Mouse (Mus musculus) spleen, embryonic (tissue): ENCODE results near the gene Rrad.

Source experiments
- CTCF ChIA-PET: fragments of 350-600 bp; sonication (Branson Sonifier 250); formaldehyde crosslinking; loops from one replicate; lab custom pipeline; 2022; lab: Charles Lee

Gene Rrad

GRCm38 (mm10) chr8:104630981-104631663, at the start of gene Rrad:
TSS of gene Rrad (minus strand) at chr8:104631327.
- CTCF ChIA-PET = interaction anchor here (0.7 kb wide), 1 partner anchor 720 kb away, joined by 5 read pairs; no protein-coding TSS in a partner anchor

- CTCF ChIA-PET = no interaction called here
Measured at GRCm38 (mm10) chr8:104655614-104656013, 24.5 kb upstream of the Rrad start.

GRCm38 (mm10) chr8:104654984-104655383, 23.9 kb upstream of the Rrad start:
- CTCF ChIA-PET = no interaction called here

DNA sequence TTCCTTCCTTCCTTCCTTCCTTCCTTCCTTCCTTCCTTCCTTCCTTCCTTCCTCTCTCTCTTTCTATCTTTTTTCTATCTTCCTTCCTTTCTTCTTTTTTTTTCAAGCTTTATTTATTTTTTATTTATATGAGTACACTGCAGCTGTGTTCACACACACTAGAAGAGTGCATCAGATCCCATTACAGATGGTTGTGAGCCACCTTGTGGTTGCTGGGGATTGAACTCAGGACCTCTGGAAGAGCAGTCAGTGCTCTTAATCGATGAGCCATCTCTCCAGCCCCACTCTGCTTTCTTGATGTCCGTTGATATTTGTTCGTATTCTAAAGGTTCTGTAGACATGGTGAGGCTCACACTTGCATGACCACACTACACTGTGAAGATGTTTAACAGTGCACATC, 13.1 kb upstream of the Rrad start:
- CTCF ChIA-PET = interaction anchor here (0.6 kb wide), 1 partner anchor 396 kb away, joined by 3 read pairs; the partner anchor contains the start of gene Tk2

- CTCF ChIA-PET = no interaction called here
Measured at GRCm38 (mm10) chr8:104642324-104642654, 11.2 kb upstream of the Rrad start.

DNA sequence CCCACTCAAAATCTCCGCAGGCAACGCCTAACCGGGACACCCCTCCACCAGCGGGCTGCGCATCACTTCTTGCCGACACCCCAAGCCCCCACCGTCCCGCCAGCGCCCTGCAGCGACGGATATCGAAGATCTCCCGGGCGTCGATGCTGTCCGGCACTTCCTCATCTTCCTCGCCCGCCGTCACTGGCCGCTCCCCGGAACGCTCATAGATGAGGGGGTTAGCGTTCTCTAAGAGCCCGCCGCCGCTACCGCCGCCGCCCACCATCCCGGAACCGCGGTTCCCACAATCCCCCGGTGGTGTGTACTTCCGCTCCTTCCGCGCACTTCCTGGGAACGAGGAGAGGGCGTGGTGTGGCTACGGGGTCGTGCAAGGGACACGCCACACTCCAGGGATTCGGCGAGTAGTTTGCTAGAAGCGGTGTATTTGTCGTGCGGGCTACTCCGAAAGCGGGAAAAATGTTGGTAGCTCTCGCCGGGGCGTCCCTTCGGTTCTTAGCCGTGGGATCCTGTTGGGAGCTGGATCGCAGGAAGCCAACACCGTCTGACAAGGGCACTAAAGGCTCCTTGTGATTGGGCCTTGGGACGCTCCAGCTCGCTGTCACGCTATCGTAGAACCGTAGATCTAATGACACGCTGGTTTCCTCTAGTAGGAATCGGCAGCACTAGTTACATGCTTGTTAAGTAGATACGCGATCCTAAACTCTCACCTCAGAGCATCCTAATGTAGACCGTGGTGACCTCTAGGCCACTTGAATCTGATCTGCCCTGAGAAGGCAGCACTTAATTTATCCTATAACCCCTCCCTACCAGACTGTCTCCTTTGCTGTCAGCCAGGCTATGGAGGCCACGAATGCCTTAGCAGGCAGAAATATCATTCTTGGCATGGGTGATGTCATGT, 10.5 kb upstream of the Rrad start, which contains the start of gene Ciao2b:
TSS of gene Ciao2b (minus strand) at position 540 of the 898 bp plus-strand sequence.
- CTCF ChIA-PET = interaction anchor here (0.6 kb wide), 1 partner anchor 121 kb away, joined by 10 read pairs; no protein-coding TSS in a partner anchor

DNA sequence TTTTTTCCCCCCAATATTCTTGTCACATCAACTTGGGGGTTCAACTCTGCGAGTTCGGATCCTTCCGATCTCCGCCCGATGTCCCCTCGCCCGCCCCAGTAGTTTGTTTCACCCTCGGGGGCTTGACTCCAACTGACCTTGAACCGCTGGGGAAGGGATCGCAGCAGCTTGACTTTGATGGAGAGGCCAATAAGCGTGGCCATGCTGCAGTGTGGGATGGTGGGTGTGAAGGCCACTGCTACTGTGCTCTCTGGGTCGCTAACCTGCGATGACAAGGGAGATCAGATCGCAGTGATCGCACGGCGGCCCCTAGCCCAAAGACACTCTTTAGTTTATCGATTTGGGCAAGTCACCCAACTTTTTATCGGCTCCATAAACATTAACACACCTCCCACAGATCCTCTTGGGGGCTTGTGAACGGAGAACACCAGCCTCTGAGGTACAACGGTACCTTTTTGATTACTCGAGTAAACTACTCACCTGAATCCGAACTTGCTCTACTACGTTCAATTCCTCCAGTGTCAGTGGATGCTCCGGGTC, 9.8 kb upstream of the Rrad start:
- CTCF ChIA-PET = interaction anchor here (0.6 kb wide), 1 partner anchor 120 kb away, joined by 10 read pairs; no protein-coding TSS in a partner anchor

GRCm38 (mm10) chr8:104640241-104640640, 9.1 kb upstream of the Rrad start:
- CTCF ChIA-PET = no interaction called here

DNA sequence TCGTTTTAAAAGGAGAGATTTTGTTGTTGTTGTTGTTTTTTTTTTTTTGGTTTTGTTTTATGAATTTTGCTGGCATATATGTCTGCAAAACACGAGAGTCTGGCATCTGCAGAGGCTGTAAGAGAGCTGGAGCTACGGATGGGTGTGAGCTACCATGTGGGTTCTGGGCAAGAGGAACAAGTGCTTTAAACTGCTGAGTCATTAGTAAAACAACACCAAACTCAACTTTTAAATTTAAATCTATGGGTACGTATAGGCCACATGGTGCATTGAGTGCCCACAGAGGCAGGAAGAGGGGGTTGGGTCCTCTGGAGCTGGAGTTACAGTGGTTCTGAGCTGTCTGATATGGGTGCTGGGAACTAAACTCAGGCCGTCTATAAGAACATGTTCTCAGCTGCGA, 6.9 kb upstream of the Rrad start:
- CTCF ChIA-PET = no interaction called here

DNA sequence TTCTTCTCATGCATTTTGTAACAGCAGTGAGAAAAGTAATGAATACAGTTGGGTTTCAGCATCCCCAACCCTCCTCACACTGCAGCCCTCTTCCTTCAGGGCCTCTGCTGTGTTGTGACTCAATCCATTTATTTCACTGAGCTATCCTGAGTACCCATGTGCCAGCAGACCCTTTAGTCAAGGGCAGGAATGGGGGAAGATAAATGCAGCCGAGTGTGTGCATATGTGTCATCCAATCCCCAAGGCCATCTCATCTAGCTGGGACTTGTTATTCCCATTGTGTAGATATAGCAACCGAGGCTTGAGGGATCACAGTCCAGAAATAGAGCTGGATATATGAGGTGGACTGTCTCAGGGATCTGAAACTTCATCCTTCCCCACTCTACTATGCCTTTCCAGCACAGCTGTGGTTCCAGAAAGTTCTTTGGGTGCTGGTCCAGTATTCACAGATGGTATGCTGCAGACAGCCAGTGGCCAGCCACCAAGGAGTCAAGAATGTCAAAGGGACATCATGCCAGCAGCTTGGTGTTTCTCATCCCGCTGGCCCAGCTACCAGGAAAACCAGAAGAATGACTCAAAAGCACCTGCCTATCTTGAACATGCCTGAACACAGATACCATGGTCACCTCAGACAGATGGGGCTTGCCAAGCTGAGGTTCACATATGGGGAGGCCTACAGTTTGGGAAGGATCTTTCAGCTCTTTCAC, 4.0 kb upstream of the Rrad start:
- CTCF ChIA-PET = interaction anchor here (0.6 kb wide), 1 partner anchor 8 kb away, joined by 4 read pairs; no protein-coding TSS in a partner anchor

- CTCF ChIA-PET = interaction anchor here (0.7 kb wide), 1 partner anchor 629 kb away, joined by 4 read pairs; no protein-coding TSS in a partner anchor
Measured at GRCm38 (mm10) chr8:104633156-104633744, 2.1 kb upstream of the Rrad start.

DNA sequence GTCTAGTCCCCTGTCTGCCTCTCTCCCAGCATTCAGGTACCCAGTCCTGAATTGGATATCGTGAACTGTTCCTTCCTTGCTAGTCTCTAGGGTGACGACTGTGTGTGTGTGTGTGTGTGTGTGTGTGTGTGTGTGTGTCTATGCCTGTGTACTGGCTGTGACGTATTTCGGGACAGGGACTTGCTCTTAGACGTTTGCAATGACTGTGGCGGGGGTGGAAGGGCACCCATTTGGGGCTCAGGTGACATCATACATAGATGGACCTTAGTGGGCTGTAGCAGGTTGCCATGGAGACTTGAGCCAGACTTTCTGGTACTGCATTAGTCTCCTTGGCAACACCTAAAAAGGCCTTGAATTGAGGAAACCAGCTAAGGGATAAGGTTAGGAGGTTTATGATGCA, 1.4 kb upstream of the Rrad start:
- CTCF ChIA-PET = interaction anchor here (0.7 kb wide), 1 partner anchor 630 kb away, joined by 4 read pairs; no protein-coding TSS in a partner anchor

GRCm38 (mm10) chr8:104631975-104632374, 848 bp upstream of the Rrad start:
- CTCF ChIA-PET = no interaction called here

DNA sequence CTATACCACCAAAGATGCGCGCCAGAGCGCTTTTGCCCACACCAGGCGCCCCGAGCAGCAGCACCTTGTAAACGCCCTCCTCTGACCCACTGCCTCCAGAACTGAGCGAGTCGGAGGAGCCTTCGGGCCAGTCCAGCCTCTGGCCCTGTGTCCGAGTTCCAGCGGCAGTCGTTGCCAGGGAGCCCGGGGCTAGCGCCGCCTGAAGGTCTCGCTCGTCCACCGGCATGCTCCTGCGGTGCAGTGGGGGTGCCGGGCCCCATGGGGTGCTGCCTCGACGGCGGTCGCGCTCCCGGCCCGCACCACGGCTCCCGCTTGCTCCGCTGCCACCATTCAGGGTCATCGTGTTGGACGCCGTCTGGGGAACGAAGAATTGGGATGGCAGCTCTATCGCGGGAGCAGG, 553 bp downstream of the Rrad start:
- CTCF ChIA-PET = interaction anchor here (0.7 kb wide), 1 partner anchor 721 kb away, joined by 5 read pairs; no protein-coding TSS in a partner anchor

- CTCF ChIA-PET = no interaction called here
Measured at GRCm38 (mm10) chr8:104630111-104630479, 1.0 kb downstream of the Rrad start.

DNA sequence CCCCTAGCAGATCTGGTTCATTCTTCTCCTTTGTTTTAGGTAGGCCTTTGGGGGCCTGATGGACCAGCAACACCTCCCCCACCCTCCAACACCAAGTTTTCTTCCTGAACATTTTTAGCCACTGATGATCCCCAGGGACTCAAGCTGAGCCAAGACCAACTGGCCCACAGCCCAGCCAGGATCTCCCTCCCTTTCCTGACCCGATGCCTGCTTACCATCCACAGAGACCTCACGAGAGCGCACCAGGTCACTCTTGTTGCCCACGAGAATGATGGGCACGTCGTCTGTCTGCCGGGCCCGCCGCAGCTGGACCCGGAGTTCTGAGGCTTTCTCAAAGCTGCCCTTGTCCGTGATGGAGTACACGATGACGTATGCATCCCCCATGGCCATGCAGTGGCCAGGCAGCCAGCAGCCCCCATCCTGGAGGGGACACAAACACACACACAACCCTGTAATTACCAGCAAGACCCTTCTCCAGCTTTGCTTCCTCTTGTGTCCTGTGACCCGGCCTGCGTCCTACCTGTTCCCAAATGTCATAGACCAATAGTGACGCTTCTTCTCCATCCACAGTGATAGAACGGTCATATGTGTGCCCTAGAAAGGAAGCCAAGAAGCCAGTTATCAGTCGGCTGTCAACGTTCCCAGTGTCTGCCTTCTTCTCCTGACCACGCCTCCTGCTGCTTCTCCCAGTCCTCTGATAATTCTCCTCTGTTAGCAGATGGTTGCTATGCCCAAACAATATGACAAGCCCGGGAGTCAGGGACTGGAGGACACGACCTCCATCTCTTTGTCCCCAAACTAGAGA, 1.6 kb downstream of the Rrad start:
- CTCF ChIA-PET = no interaction called here

- CTCF ChIA-PET = no interaction called here
Measured at GRCm38 (mm10) chr8:104628402-104628801, 2.7 kb downstream of the Rrad start.

DNA sequence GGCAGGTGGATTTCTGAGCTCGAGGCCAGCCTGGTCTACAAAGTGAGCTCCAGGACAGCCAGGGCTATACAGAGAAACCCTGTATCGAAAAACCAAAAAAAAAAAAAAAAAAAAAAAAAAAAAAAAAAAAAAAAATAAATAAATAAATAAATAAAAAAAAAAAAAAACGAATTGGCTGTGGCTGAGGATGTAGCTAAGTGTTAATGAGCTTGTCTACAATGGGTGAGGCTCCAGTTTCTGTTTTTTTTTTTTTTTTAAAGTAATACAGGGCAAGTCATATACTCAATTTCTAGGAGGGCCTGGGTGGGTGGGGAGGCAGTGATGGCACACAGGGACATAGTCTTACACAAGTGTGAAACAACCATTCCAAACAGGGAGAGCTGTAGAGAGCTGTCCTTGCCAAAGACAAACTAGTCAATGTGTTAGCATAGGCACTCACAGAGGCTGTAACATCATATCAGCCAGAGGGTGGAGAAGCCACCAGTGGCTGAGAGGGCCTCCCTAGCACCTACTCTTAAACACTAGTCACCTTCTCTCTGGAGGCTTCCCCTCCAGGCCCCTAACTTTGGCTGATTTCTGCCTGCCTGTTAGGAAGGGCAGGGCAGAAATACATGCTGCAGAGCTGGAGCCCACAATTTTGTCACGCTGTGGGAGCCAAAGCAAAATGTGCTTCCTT, 3.9 kb downstream of the Rrad start:
- CTCF ChIA-PET = interaction anchor here (0.5 to 0.7 kb wide), 2 partner anchors 8 to 907 kb away, joined by 3 to 4 read pairs; no protein-coding TSS in a partner anchor

- CTCF ChIA-PET = no interaction called here
Measured at GRCm38 (mm10) chr8:104624161-104624560, 7.0 kb downstream of the Rrad start, which contains the start of gene Cdh16. TSS of gene Cdh16 (minus strand) at chr8:104624396.
